Mouse (Mus musculus) heart, adult 2 months (tissue): ENCODE results near the gene Dtnb. TPM values are rescaled to one million over a fixed set of nuclear protein-coding genes. Genes with fewer than 3 reads are reported as not detected.
A peak's percentile ranks its signal among the peaks of the same experiment; 100 is the strongest.

Experiments used
- DNase-seq, 2 experiments: peaks; one replicate each; pipeline ENCODE4 v3.0.0; 2021
- H3K27ac ChIP-seq: fragments of 200-600 bp; 2 replicates; pipeline ENCODE4 v1.8.1; 2022
- H3K27me3 ChIP-seq: fragments of 200-500 bp; 2 replicates; pipeline ENCODE4 v1.6.1; 2012; ENCODE audit warnings: mild to moderate bottlenecking, low read length, inconsistent platforms, mixed read lengths; ENCODE audit not compliant: control insufficient read depth, insufficient read depth
- H3K36me3 ChIP-seq: fragments of 200-500 bp; 2 replicates; pipeline ENCODE4 v1.6.1; 2012; ENCODE audit warnings: low read length, inconsistent platforms; ENCODE audit not compliant: control insufficient read depth, insufficient read depth
- H3K4me1 ChIP-seq: fragments of 200-500 bp; 2 replicates; pipeline ENCODE4 v1.6.1; 2011; ENCODE audit warnings: low read length; ENCODE audit not compliant: control insufficient read depth, insufficient read depth
- H3K4me3 ChIP-seq: fragments of 200-600 bp; 2 replicates; pipeline ENCODE4 v1.8.1; 2022
- H3K79me2 ChIP-seq: fragments of 200-500 bp; replicated peaks from 2 replicates; pipeline ENCODE4 v1.6.1; 2012; ENCODE audit warnings: mild to moderate bottlenecking, inconsistent platforms, low read length, moderate library complexity, mixed read lengths; ENCODE audit not compliant: control insufficient read depth, insufficient read depth
- H3K9ac ChIP-seq: fragments of 200-500 bp; 2 replicates; pipeline ENCODE4 v1.6.1; 2012; ENCODE audit warnings: low read depth, mild to moderate bottlenecking, control low read depth, inconsistent platforms, low read length, mixed read lengths
- CTCF ChIP-seq: fragments of 200-600 bp; IDR thresholded peaks from 2 replicates; pipeline ENCODE4 v1.8.1; 2022; ENCODE audit warnings: antibody characterized with exemption, mild to moderate bottlenecking, moderate library complexity
- EP300 ChIP-seq: fragments of 200-500 bp; IDR thresholded peaks from 2 replicates; pipeline ENCODE4 v1.6.1; 2011; ENCODE audit warnings: low read depth, low read length, control low read depth; ENCODE audit not compliant: insufficient read depth
- POLR2A ChIP-seq: fragments of 200-500 bp; IDR thresholded peaks from 2 replicates; pipeline ENCODE4 v1.6.1; 2011; ENCODE audit warnings: mild to moderate bottlenecking, low read depth, low read length, control low read depth; ENCODE audit not compliant: insufficient read depth
- WGBS: fragments of 180-500 bp; shearing (Covaris S2); methylation state at CpG from one replicate; pipeline ENCODE4 v1.1.7; 2018; 5-methylcytosine and 5-hydroxymethylcytosine counted together
- intact Hi-C: fragments of 180-260 bp; cut with DNase I; formaldehyde crosslinking; loops from one replicate; pipeline ENCODE4 v1.15.1; 2025
- polyA plus RNA-seq: library from polyadenylated mRNA; depleted of rRNA; stranded (reverse); fragments of >200 nt; gene quantifications from 2 replicates; pipeline ENCODE4 v1.2.3, GENCODE M21; 2012
- total RNA-seq, 2 experiments: library from RNA; stranded (reverse); gene quantifications; 2 replicates each; pipeline ENCODE4 v1.2.3; 2021

Dtnb gene
- total and polyA plus RNA-seq, 3 experiments = 6.0 to 8.0 (median 7.1) TPM

DNA sequence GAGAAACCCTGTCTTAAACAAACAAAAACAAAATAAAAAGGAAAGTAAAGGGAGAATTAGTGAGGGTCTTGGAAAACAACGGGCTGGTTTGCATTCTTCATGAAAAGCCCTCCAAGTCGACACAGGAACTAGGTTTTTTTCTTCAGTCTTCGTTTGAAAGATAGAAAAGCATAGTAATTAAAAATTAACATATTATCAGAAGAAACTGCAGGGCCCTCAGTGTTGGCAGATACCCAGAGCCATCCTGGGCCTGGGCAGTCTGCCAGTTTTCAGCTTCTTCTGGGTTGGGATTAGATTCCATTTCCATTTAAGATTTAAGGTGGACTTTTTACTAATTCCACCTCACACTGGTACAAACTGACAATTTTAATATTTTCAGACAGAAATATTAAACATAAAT lies 151.6 kb downstream of the Dtnb start:
- TF ChIP-seq CTCF = no peak
- no peak for TF ChIP-seq POLR2A
- TF ChIP-seq EP300 = no peak
- 19% methylated on average over 3 of the region's 3 CpGs for WGBS
- intact Hi-C loops = no loop called here
- no peaks in the 10 kb centered on the region for H3K4me1 ChIP-seq
- H3K27me3 ChIP-seq = no peaks in the 10 kb centered on the region
- DNase-seq = no peak
- H3K79me2 ChIP-seq = no peaks in the 10 kb centered on the region
- no peaks in the 10 kb centered on the region for H3K36me3 ChIP-seq
- H3K27ac ChIP-seq = no peak overlapping the region
- no peak overlapping the region for H3K9ac ChIP-seq
- H3K4me3 ChIP-seq = no peak overlapping the region

DNA sequence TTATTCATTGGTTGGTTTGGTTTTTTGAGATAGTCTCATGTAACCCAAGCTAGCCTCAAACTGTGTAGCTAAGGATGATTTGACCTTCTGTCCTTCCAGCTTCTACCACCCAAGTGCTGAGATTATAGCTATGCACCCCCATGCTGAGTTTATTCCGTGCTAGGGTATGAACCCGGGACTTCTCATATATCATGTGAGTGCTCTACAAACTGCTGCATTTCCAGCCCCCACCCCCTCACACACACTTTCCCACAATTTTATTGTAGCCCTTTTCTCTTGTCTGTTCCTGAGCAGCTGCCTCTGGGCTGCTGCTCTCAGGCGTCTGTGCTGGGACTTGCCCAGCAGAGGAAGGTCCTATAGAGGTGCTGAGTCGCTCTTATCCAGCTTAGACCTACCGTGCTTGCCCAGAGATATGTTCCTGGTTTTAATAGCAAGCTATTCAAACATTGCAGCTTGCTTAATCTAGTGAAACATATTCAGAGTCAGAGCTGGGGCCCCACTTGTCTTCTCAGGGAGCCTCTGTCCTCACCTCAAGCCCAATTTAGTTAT lies 152.7 kb downstream of the Dtnb start:
- Histone ChIP-seq H3K27ac (no peak overlapping the region), H3K79me2 (no peaks in the 10 kb centered on the region), H3K4me3 (no peak overlapping the region), H3K36me3 (no peaks in the 10 kb centered on the region), H3K4me1 (no peaks in the 10 kb centered on the region), H3K9ac (no peak overlapping the region), H3K27me3 (no peaks in the 10 kb centered on the region)
- intact Hi-C loops = no loop called here
- DNase-seq = no peak
- TF ChIP-seq EP300 (no peak), CTCF (no peak), POLR2A (no peak)
- 57% methylated on average over 5 of the region's 5 CpGs for WGBS

DNA sequence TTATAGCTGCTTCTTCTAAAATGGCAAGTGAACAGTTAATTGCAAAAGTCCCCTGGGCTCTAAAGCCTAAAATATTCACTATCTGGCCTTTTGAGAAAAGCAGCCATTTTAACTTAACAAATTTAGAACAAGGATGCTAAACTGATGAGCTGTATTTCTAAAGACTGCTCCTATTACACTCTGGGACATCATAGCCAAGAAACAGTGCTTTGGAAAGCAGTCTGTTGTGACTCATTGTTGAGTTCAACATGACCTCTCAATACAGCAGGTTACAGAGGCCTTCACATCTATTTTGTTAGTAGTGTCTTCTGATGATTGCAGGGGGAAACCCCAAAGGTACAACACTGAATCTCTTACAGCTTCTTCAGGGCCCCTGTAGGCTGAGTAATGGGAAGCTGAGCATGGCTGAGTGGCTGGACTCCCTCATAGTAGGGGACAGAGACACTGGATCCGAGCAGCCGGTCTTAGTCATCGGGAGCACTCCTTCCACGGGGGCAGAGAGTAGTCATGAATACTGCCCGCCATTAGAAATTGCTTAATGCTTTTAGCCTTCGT lies 157.4 kb downstream of the Dtnb start:
- H3K27me3 ChIP-seq = no peaks in the 10 kb centered on the region
- no peak for DNase-seq
- no peak overlapping the region for H3K27ac ChIP-seq
- 84% methylated on average over 6 of the region's 6 CpGs for WGBS
- H3K9ac ChIP-seq = no peak overlapping the region
- no peak overlapping the region for H3K4me3 ChIP-seq
- TF ChIP-seq EP300 = no peak
- TF ChIP-seq POLR2A = no peak
- TF ChIP-seq CTCF = no peak
- no peaks in the 10 kb centered on the region for H3K36me3 ChIP-seq
- no peaks in the 10 kb centered on the region for H3K79me2 ChIP-seq
- H3K4me1 ChIP-seq = peaks cover 1% of the 10 kb centered on the region; the same call in 1 of the 2 replicates
- intact Hi-C loops = no loop called here

DNA sequence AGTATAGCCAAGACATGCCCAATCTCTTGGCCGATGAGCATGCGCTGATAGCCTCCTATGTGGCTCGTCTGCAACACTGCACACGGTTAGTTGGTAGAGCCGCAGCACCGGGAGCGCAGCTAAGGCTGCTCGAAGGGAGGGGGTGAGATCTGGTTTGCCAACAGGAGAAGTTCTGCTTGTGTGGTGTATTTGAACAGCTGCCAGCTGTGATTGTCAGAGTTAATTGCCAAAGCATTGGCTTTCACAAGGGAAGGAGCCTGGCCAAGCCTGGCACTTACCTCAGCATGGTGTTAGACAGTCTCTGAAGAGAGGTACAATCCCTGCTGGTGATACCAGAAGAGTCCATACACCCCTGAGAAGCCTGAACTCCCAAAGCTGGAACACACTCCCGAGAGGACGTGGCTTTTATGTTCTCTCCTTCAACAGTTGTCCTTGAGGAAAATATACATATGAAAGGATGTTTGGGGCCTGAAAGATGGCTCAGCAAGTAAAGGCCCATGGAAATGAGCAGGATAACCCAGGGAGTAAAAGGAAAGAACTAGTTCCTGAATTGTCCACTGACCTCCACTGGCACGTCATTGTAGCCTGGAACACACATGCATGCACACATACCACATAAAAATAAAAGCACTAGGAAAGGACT lies 160.6 kb downstream of the Dtnb start:
- Histone ChIP-seq H3K36me3 (no peaks in the 10 kb centered on the region), H3K4me1 (peaks cover 1% of the 10 kb centered on the region; the same call in 1 of the 2 replicates), H3K27me3 (no peaks in the 10 kb centered on the region), H3K4me3 (no peak overlapping the region), H3K9ac (no peak overlapping the region), H3K79me2 (no peaks in the 10 kb centered on the region), H3K27ac (no peak overlapping the region)
- peak in 1 of 2 experiments; percentile 24 for DNase-seq
- TF ChIP-seq CTCF (no peak), EP300 (no peak), POLR2A (no peak)
- intact Hi-C loops = no loop called here
- 62% methylated on average over 11 of the region's 11 CpGs for WGBS

DNA sequence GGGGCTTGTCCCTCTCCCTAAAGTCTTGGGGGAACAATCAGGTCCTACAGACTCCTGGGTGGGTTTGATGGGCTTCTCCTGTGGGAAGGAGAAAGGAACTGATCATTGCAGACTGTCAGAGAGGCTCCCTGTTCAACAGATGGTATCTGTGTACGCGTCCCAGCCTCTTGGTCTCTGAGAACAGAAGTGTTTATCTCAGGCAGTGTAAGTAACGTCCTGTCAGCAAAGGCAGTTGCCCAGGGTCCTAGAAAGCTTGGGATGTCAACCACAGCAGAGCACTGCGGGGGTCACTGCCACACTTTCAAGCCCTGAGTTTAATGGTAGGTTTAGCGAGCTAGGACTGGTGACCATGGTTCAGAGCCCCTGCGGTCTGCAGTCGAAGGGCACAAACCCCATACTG lies 161.1 kb downstream of the Dtnb start:
- Histone ChIP-seq H3K4me1 (peaks cover 1% of the 10 kb centered on the region; the same call in 1 of the 2 replicates), H3K27me3 (no peaks in the 10 kb centered on the region), H3K4me3 (no peak overlapping the region), H3K27ac (no peak overlapping the region), H3K9ac (no peak overlapping the region), H3K79me2 (no peaks in the 10 kb centered on the region), H3K36me3 (no peaks in the 10 kb centered on the region)
- intact Hi-C loops = no loop called here
- no peak for DNase-seq
- TF ChIP-seq CTCF (no peak), POLR2A (no peak), EP300 (no peak)
- 84% methylated on average over 7 of the region's 7 CpGs for WGBS

DNA sequence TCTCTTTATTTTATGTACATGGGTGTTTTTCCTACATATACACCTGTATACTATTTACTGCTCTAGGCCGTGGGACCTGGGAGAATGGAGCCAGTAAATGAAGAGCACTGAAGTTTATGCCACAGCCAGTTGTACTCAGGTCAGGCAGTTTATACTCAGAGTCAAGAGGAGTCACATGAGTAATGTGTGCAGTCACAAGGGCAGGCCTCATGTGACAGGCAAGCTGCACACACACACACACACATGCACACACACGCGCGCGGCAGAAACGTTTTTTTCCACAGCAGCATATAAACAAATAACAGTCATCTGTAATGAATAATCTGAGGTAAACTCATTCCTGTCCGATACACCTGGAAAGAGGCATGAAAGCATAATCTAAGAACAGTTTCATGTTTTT lies 164.8 kb downstream of the Dtnb start:
- 85% methylated on average over 7 of the region's 7 CpGs for WGBS
- intact Hi-C loops = no loop called here

More for the DNA sequence above, 164.8 kb downstream of the Dtnb start:
- Histone ChIP-seq H3K79me2 (no peaks in the 10 kb centered on the region), H3K27me3 (no peaks in the 10 kb centered on the region), H3K9ac (no peak overlapping the region), H3K4me1 (peaks cover 1% of the 10 kb centered on the region), H3K27ac (no peak overlapping the region), H3K4me3 (no peak overlapping the region), H3K36me3 (no peaks in the 10 kb centered on the region)
- TF ChIP-seq CTCF = no peak
- TF ChIP-seq EP300 = no peak
- no peak for TF ChIP-seq POLR2A
- no peak for DNase-seq
